Mouse (Mus musculus) midbrain, embryonic 14.5 days (tissue): ENCODE measurements around the gene Cln6. TPM values are rescaled to one million over a fixed set of nuclear protein-coding genes. Genes with fewer than 3 reads are reported as not detected.
"Not testable (repeated sequence)": the region's sequence is repeated elsewhere in the genome, so short reads cannot be mapped to it uniquely, and the experiment has no call there.

ENCODE experiments used
- ATAC-seq: fragments of 200-750 bp; cut with Nextera tagmentation; 2 replicates; pipeline ENCODE4 v1.8.0; 2017; ENCODE audit warnings: moderate number of reproducible peaks, moderate library complexity; ENCODE audit not compliant: low FRiP score, low TSS enrichment
- DNase-seq: peaks from one replicate; pipeline ENCODE4 v3.0.0-alpha.2; 2015
- H3K27ac ChIP-seq: fragments of 300-500 bp; sonication (generic); replicated peaks from 2 replicates; pipeline ENCODE4 v1.5.1; 2014; ENCODE audit warnings: mild to moderate bottlenecking, low read depth, low read length, moderate library complexity
- H3K27me3 ChIP-seq: fragments of 300-500 bp; sonication (generic); 2 replicates; pipeline ENCODE4 v1.6.1; 2014; ENCODE audit warnings: low read length, control low read depth, mixed read lengths; ENCODE audit not compliant: control insufficient read depth, insufficient read depth
- H3K36me3 ChIP-seq: fragments of 300-500 bp; sonication (generic); 2 replicates; pipeline ENCODE4 v1.6.1; 2014; ENCODE audit warnings: low read length, control low read depth; ENCODE audit not compliant: control insufficient read depth, insufficient read depth
- H3K4me1 ChIP-seq: fragments of 300-500 bp; sonication (generic); 2 replicates; pipeline ENCODE4 v1.6.1; 2014; ENCODE audit warnings: mild to moderate bottlenecking, antibody characterized with exemption, low read length, control low read depth; ENCODE audit not compliant: control insufficient read depth, insufficient read depth
- H3K4me2 ChIP-seq: fragments of 300-500 bp; sonication (generic); 2 replicates; pipeline ENCODE4 v1.6.1; 2014; ENCODE audit warnings: mild to moderate bottlenecking, low read length, moderate library complexity
- H3K4me3 ChIP-seq: fragments of 300-500 bp; sonication (generic); replicated peaks from 2 replicates; pipeline ENCODE4 v1.5.1; 2014; ENCODE audit warnings: low read depth, low read length
- H3K9ac ChIP-seq: fragments of 300-500 bp; sonication (generic); replicated peaks from 2 replicates; pipeline ENCODE4 v1.6.1; 2014; ENCODE audit warnings: mild to moderate bottlenecking, low read length, moderate library complexity
- H3K9me3 ChIP-seq: fragments of 300-500 bp; sonication (generic); 2 replicates; pipeline ENCODE4 v1.6.1; 2016; ENCODE audit warnings: low read length, control low read depth, mixed read lengths; ENCODE audit not compliant: control insufficient read depth
- WGBS: fragments of 180-500 bp; shearing (Covaris S2); extraction: QIAGEN DNeasy Blood & Tissue Kit; methylation state at CpG from one replicate; pipeline ENCODE4 v1.1.7; 2014; 5-methylcytosine and 5-hydroxymethylcytosine counted together
- polyA plus RNA-seq: library from polyadenylated mRNA; unstranded; fragments of >200 nt; fragmentation: Nextera tagmentation; extraction: Ambion mirVana; gene quantifications from 2 replicates; pipeline ENCODE4 v1.2.1, GENCODE M21; 2014

Gene Cln6
- polyA plus RNA-seq, 1 experiment from 2014 or later, result 5.2 TPM

GRCm38 (mm10) chr9:62858266-62859019 lies 19.9 kb downstream of the Cln6 start:
- Histone ChIP-seq H3K27me3 (no peaks in the 10 kb centered on the region), H3K4me1 (peaks cover 4% of the 10 kb centered on the region), H3K27ac (0 out of 2 replicates have a peak overlapping the region, but pooled peaks have one; percentile 8), H3K9me3 (no peaks in the 10 kb centered on the region), H3K4me2 (no peak overlapping the region), H3K9ac (no peak overlapping the region), H3K4me3 (no peak overlapping the region), H3K36me3 (no peaks in the 10 kb centered on the region)
- DNase-seq (no peak), ATAC-seq (no peak)
- WGBS, result 67% methylated on average over 8 of the region's 8 CpGs

GRCm38 (mm10) chr9:62860102-62860501 lies 21.5 kb downstream of the Cln6 start:
- DNase-seq, H3K9ac ChIP-seq, ATAC-seq, H3K36me3 ChIP-seq, H3K4me3 ChIP-seq, H3K4me1 ChIP-seq, H3K9me3 ChIP-seq, H3K27me3 ChIP-seq, H3K4me2 ChIP-seq, H3K27ac ChIP-seq: not testable (repeated sequence)
- WGBS, result 80% methylated on average over 6 of the region's 7 CpGs

- H3K27ac ChIP-seq, result no peak overlapping the region
- no peaks in the 10 kb centered on the region for H3K27me3 ChIP-seq
- H3K36me3 ChIP-seq, result no peaks in the 10 kb centered on the region
- H3K4me2 ChIP-seq, result no peak overlapping the region
- no peak overlapping the region for H3K4me3 ChIP-seq
- 44% methylated on average over 4 of the region's 4 CpGs for WGBS
- peaks cover 4% of the 10 kb centered on the region for H3K4me1 ChIP-seq
- H3K9me3 ChIP-seq, result no peaks in the 10 kb centered on the region
- H3K9ac ChIP-seq, result no peak overlapping the region
- DNase-seq (no peak), ATAC-seq (no peak)
These were observed 22.3 kb downstream of the Cln6 start for GRCm38 (mm10) chr9:62860866-62861265.

GRCm38 (mm10) chr9:62869236-62869635 lies 30.7 kb downstream of the Cln6 start:
- not testable (repeated sequence) for H3K4me2 ChIP-seq, ATAC-seq, H3K4me1 ChIP-seq, H3K36me3 ChIP-seq, H3K9me3 ChIP-seq, H3K9ac ChIP-seq, H3K4me3 ChIP-seq, DNase-seq, H3K27me3 ChIP-seq, H3K27ac ChIP-seq
- WGBS, result 94% methylated on average over 4 of the region's 4 CpGs

GRCm38 (mm10) chr9:62870728-62871127 lies 32.1 kb downstream of the Cln6 start:
- H3K9me3 ChIP-seq, result no peaks in the 10 kb centered on the region
- H3K27ac ChIP-seq, result no peak overlapping the region
- H3K4me1 ChIP-seq, result no peaks in the 10 kb centered on the region
- no peaks in the 10 kb centered on the region for H3K36me3 ChIP-seq
- H3K9ac ChIP-seq, result no peak overlapping the region
- DNase-seq (no peak), ATAC-seq (no peak)
- no peak overlapping the region for H3K4me2 ChIP-seq
- no peak overlapping the region for H3K4me3 ChIP-seq
- no peaks in the 10 kb centered on the region for H3K27me3 ChIP-seq

- no peaks in the 10 kb centered on the region for H3K4me1 ChIP-seq
- WGBS, result 89% methylated on average over 7 of the region's 7 CpGs
- peaks cover 20% of the 10 kb centered on the region for H3K36me3 ChIP-seq
- DNase-seq, result no peak
- no peak overlapping the region for H3K9ac ChIP-seq
- no peak overlapping the region for H3K27ac ChIP-seq
- no peak overlapping the region for H3K4me2 ChIP-seq
- ATAC-seq, result no peak
- no peaks in the 10 kb centered on the region for H3K9me3 ChIP-seq
- no peaks in the 10 kb centered on the region for H3K27me3 ChIP-seq
- H3K4me3 ChIP-seq, result no peak overlapping the region
These were observed 38.5 kb downstream of the Cln6 start for GRCm38 (mm10) chr9:62876966-62877616.

GRCm38 (mm10) chr9:62877825-62878224 lies 39.2 kb downstream of the Cln6 start:
- no peaks in the 10 kb centered on the region for H3K27me3 ChIP-seq
- H3K4me2 ChIP-seq, result no peak overlapping the region
- ATAC-seq (no peak), DNase-seq (no peak)
- H3K27ac ChIP-seq, result no peak overlapping the region
- peaks cover 26% of the 10 kb centered on the region for H3K36me3 ChIP-seq
- H3K9me3 ChIP-seq, result no peaks in the 10 kb centered on the region
- WGBS, result 84% methylated on average over 2 of the region's 2 CpGs
- H3K4me3 ChIP-seq, result no peak overlapping the region
- no peak overlapping the region for H3K9ac ChIP-seq
- no peaks in the 10 kb centered on the region for H3K4me1 ChIP-seq

- Histone ChIP-seq H3K27ac (no peak overlapping the region), H3K9me3 (no peaks in the 10 kb centered on the region), H3K4me3 (no peak overlapping the region), H3K4me2 (no peak overlapping the region), H3K4me1 (no peaks in the 10 kb centered on the region), H3K27me3 (no peaks in the 10 kb centered on the region), H3K36me3 (peaks cover 58% of the 10 kb centered on the region), H3K9ac (no peak overlapping the region)
- ATAC-seq (no peak), DNase-seq (no peak)
- WGBS, result 87% methylated on average over 12 of the region's 12 CpGs
These were observed 43.3 kb downstream of the Cln6 start for GRCm38 (mm10) chr9:62881871-62882270.

GRCm38 (mm10) chr9:62894486-62894885 lies 55.9 kb downstream of the Cln6 start:
- ATAC-seq (no peak), DNase-seq (no peak)

More at GRCm38 (mm10) chr9:62894486-62894885, 55.9 kb downstream of the Cln6 start:
- WGBS, result 79% methylated on average over 1 of the region's 1 CpGs
- Histone ChIP-seq H3K4me1 (no peaks in the 10 kb centered on the region), H3K9me3 (no peaks in the 10 kb centered on the region), H3K27me3 (no peaks in the 10 kb centered on the region), H3K4me2 (no peak overlapping the region), H3K9ac (no peak overlapping the region), H3K27ac (no peak overlapping the region), H3K36me3 (peaks cover 40% of the 10 kb centered on the region), H3K4me3 (no peak overlapping the region)
